Mouse (Mus musculus) gastrocnemius, adult 8-10 months (tissue): ENCODE data around the gene Ptprj. TPM values are rescaled to one million over a fixed set of nuclear protein-coding genes. Genes with fewer than 3 reads are reported as not detected.

Source experiments
- DNase-seq, 2 experiments: peaks; one replicate each; pipeline ENCODE4 v3.0.0; 2022; ENCODE audit warnings: low spot score in 2 of 2
- total RNA-seq, 4 experiments: library from RNA; stranded (reverse); gene quantifications; 2 replicates each; pipeline ENCODE4 v1.2.4; 2022

Gene Ptprj
- total RNA-seq, 4 experiments from 2014 or later = 1.3 to 3.1 (median 2.1) TPM

DNA sequence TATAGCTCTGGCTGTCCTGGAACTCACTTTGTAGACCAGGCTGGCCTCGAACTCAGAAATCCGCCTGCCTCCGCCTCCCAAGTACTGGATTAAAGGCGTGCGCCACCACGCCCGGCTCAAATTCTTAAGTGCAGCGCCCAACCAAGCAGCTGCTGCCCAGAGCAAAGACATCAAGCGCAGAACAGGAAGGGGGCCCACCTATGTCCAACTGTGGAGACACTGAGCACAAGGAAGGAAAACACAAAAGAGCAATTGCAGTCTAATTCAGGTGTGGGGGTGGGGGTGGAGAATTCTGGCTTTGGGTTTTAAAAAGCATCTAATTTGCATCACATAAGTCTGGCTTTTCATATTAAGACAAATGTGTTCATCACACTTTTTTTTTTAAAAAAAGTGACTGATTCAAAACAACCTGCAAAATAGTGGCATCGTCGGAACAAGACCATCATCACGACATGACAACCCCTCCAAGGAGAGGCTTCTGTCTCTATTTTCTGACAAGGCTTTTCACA, 20.7 kb downstream of the Ptprj start:
- DNase-seq = no peak

DNA sequence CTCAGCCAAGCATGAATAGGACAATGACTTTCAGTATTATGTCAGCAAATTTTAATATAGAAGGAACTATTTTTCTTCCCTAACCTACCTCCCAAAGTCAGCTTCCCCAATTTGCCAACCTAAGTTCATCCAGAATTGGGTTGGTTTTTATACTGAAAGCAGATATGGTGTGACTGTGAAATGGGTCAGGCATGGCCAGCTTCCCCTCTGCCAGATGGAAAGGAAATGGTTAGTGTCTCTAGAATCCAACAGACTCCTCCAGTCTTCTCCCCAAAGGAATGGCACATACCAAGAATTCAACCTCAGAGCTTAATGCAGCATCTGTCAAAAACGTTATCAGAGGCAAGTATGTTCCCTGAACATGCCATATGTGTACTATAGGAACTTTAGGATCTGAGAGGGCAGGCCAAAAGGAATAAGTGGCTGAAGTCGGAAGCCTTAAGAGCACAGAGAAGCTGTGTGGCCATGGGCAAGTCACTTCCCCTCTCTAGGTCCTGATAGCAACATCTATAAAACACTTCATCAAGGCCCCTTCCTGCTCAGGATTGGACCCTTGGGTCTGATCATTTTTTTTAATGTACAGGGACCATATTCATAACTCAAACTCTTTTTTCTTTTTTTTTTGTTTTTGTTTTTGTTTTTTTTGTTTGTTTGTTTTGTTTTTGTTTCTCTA, 21.3 kb downstream of the Ptprj start:
- no peak for DNase-seq

DNA sequence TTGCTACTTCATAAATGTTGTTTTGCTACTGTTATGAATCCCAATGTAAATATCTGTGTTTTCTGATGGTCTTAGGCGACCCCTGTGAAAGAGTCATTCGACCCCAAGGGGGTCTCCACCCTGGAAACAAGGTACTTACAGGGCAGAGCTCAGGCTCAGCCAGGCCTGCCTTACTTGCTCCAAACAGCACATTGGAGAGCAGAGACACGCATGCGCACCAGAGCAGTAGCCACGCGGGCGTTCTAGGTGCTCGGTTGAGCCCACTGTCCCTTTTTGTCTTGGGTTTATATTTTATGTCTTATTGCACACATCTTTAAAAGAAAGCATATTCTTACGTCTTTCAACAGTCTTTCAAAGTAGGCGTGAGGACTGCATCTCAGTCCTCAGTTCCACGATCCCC, 22.1 kb downstream of the Ptprj start:
- no peak for DNase-seq

GRCm38 (mm10) chr2:90557913-90558312, 22.5 kb downstream of the Ptprj start:
- DNase-seq = no peak

- no peak for DNase-seq
These were observed 24.7 kb downstream of the Ptprj start for GRCm38 (mm10) chr2:90555744-90556143.

GRCm38 (mm10) chr2:90554806-90555205, 25.6 kb downstream of the Ptprj start:
- DNase-seq = no peak

DNA sequence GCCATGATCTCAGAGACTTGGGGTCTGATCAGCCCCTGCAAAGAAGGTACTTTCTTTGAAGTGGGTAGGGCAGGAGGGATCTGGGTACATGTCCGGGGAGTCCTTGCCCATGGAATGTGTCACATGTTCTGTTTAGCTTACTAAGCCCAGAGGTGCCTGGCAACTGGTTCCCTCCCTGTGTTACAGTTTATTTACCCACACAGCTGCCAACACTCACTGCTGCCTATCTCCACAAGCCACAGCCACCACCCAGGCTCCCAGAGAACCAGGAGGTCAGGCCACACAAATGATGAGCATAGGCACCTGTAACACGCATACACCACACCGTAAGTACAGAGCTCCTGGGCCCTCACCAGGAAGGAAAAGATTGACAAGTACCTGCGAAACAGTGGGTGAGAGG, 26.6 kb downstream of the Ptprj start:
- DNase-seq = no peak

GRCm38 (mm10) chr2:90550656-90551055, 29.8 kb downstream of the Ptprj start:
- no peak for DNase-seq

DNA sequence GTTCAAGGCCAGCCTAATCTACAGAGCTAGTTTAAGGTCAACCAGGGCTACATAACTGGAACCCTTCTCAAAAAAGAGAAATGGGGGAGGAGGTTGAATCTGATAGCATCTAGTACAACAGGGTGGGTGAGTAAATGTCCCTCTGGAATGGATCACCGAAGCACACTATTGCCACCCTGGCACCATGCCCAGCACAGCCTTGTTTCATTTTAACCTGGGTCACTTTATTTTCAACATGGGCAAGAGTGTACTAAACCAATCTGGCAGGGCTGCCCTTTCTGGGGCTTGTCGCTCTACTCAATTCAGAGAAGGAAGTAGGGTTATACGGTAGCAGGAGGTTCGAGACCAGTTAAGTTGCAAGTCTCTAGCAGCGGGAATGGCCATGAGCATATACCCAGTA, 31.9 kb downstream of the Ptprj start:
- no peak for DNase-seq

GRCm38 (mm10) chr2:90547144-90547609, 33.3 kb downstream of the Ptprj start:
- no peak for DNase-seq

DNA sequence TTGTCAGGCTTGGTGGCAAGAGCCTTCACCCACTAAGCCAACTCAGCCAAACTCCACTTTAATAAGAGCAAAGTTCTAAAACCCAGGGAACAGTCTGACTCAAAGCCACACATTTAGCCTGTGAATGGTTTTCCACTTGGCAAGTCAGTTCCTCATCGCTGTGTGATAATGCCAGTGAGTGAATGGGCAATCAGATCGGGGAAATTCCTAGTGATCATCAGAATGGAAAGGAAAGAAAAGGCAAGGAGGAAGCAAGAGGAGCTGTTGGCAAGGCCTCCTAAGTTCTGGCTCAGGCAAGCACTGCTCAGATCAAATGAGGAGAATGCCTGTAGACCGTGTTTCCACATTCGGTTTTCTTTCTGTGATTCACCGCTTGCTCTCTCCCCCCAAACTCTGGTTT, 35.2 kb downstream of the Ptprj start:
- no peak for DNase-seq

DNA sequence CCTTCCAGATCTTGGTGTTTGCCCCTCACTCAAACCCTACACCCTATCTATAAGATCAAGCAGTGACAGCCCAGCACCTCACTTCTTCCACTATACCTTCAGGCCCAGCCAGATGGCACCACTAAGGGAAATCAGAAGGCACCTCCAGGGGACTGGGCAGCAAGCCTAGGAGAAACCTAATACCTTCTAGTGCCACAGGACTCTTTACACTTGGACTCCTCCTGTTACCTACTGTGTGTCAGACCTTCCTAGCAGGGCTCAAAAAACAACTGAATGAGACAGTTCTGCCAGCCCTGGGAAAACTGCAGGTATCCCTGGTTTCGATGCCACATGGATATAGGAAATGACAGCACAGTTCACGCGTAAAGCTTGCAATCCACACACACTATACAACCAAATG, 36.5 kb downstream of the Ptprj start:
- peak; percentile 32 to 41 for DNase-seq

DNA sequence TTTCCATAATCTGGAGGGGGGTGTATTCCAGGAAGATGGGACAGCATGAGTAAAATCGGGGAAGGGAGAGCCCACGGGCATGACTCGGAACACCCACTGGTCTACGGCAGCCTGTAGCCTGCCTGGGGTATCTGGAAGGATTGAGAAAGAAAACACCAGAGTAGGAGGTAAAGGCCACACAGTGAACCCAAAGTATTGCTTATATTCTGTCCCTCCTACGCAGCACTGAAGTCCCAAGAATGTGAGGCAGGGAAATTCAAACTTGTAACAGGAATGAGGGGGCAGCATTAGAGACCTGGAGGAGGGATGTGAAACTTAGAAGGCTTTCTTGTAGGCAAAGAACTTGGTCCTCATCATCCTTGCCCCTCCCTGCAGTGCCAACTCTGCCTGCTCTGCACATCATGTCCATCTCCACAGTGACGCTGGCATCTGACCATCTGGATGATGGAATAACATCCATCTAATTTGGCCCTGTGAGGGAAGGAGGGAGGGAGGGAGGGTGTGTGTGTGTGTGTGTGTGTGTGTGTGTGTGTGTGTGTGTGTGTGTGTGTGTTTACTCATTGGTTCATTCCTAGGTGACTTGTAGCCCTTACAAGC, 37.2 kb downstream of the Ptprj start:
- DNase-seq = no peak

- no peak for DNase-seq
These were observed 37.8 kb downstream of the Ptprj start for GRCm38 (mm10) chr2:90542656-90543055.

GRCm38 (mm10) chr2:90539206-90539605, 41.2 kb downstream of the Ptprj start:
- no peak for DNase-seq

DNA sequence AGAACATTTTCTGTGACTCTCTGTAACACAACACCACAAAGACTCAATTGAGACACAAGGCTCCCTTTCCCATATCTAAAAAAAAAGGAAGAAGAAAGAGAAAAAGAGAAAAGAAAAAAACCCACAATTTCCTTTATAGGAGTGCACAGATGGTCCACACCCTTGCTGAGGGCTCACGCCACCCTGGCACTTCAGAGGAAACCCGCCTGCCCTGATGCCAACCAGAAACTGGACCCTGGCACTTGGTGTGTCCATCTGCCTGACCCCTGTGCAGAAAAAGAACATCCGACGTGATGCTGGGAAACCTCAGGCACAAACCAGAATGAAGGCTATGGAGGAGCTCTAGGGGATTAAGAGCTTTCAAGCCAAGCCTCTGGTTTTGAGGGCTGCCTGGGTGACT, 43.2 kb downstream of the Ptprj start:
- no peak for DNase-seq

DNA sequence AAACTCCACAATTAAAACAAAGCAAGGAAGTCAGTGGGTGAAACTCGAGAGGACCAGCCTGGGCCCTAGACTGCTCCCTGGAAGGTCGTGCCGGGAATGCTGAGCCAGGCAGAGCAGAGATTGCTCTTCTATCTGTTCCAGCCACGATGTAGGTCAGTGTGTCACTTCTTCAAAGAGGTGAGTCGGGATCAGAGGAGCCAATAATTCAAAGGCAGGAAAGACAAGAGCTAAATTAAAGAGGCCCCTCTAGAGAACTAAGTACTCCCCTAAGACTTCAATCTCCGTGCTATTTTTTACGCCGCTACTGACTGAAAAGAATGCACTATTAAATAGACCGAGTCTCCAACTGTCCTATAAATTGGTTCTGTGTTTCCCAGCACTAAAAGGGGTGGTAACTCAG, 43.9 kb downstream of the Ptprj start:
- no peak for DNase-seq

- DNase-seq = no peak
These were observed 45.7 kb downstream of the Ptprj start for GRCm38 (mm10) chr2:90534751-90535150.

DNA sequence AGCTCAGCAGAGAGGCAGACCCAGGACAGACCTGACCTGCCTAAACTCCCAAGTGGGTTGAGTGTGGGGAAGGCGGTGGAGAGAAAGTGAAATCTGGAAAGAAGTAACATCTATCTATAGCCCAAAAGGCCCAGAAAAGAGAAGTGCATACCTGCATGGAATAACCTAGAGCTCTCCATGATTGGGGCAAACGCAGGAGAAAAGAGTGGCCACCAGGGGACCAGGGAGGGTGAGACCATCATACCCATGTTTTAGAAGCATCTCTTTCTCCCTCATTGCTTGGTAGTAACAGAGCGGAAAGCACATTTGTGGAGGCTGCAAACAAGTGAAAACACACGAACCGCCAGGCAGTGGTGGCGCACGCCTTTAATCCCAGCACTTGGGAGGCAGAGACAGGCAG, 46.5 kb downstream of the Ptprj start:
- no peak for DNase-seq

DNA sequence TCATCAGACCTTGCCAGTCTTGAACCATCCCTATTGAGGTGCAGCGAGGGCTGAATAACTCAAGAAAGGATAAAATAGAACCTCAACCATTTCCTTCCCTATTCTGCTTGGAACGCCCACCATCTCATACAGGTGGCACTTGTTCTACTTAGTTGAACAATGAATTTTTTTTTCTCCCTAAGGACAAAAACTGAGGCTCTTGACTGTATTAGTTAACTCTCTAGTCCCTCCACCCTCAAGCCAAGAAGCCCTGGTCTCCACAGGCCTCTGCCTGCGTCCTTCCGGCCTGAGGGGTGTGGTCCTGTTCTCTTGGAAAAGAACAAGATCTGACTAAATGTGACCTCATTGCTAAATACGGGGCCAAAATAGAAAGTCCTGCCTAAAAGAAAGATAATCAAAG, 48.4 kb downstream of the Ptprj start:
- DNase-seq = peak in 1 of 2 experiments; percentile 25

DNA sequence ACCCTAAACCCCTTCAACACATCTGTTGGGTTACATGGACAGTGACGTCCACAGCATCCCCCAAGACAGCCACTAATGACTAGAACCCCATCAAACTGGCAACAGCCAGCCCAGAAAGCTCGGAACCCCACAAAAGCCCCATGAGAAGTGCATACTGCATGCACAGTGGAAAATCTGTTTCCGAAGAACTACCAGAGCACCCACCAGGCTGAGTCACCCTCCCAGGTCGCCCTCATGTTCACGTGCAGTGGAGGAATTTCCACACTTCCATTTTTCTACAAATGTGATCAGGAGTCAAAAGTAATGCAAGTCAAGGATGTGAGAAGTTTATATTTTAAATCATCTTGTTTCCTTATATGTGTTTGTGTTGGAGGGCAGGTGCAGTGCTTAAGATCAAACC, 52.3 kb downstream of the Ptprj start:
- no peak for DNase-seq

DNA sequence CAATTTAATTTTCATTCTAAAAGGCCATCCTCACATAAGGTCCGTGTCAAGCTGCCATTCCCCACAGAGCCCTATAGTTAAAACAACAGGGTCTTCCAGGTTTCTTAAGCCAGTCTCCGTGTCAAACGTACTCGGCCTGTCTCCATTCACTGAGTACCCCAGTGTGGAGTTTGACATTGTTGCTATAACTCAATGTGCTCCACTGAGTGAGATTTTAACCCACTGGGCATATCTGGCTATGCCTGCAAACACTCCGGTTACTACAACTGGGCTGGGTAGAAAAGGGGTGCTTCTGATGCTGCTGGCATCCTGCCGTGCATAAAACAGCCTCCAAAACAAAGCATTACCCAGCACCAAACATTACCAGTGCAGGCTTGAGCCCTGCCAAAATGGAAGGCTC, 53.5 kb downstream of the Ptprj start:
- no peak for DNase-seq

DNA sequence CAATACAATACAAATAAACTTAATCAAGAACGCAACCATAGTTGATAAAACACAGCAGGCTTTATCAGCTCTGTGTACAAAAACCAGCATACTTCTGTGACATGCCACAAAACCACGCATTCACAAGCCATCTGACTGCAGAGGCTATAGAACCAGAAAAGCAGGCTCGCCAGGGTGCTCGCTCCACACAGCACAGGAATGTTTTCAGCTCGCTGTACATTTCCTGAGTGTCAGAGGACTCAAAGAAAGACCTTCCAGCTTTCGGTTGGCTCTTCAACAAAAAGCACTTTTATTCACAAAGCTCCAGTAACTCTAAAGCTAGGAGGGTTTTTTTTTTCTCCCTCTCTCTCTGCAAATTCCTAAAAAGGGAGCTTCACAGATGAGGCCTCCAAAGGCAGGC, 53.9 kb downstream of the Ptprj start:
- DNase-seq = no peak
